Mouse (Mus musculus) 3134 (cell line): ENCODE results near the gene Hunk.

Source experiments
- DNase-seq: peaks from one replicate; pipeline ENCODE4 v3.0.0-alpha.2; 2011; ENCODE audit warnings: low spot score; ENCODE audit not compliant: insufficient read length; ENCODE audit errors: extremely low read depth

Gene Hunk

DNA sequence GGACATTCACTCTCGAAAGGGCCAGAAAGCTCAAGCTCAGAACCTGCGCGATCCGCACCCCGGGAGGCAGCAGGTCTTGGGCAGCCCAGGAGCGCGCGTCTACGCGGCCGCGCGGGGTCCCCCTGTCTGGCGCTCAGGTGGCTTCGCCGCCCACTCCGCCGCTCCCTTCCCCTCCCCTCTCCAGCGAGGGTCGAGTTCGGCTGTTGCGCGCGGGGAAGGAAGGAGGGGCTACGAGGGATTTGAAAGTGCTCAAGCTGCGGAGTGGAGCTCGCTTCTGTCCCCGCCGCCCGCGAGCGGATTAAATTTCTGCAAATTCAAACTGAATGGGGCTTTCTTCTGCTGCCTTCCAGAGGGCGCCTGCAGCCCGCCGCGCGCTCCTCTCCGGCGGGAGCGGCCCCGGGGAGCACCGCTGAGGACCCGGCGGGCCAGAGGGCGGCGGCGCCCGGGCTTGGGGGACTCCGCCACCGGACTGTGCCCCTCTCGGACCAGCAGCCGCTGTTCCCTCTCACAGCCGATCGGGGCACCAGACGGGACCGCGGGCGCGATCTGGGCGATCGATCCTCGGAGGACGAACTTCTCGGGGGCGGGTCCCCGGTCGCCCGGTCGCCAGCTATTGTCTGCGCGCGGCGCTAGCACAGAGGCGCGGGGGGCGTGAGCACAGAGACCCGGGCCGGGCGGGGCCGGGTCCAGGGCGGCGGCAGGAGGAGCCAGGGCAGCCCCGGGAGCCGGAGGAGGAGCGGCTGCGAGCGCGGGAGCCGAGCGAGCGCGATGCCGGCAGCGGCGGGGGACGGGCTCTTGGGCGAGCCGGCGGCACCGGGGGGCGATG lies at the start of gene Hunk:
Hunk (plus strand) TSS at position 326 of the 826 bp plus-strand sequence.
- DNase-seq = no peak

DNA sequence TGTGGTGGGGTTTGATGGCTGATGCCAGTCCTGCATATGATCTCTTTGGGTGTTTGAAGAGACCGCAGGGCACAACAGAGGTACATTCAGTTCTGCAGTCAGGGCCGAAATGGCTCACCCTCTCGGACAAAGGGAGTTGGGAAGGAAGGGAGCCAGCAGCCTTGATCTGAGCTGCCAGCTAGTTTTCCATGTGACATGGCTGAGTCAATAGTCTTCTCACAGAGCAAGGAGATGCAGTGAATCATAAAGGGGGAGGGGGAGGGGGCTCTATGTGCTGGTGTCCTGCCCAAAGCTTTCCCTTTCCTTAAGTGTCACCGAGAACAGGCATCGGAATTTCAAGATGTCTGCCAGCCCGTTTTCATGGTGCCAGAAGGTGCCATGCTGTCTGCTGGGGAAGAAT lies 46.8 kb upstream of the Hunk start:
- DNase-seq = no peak

DNA sequence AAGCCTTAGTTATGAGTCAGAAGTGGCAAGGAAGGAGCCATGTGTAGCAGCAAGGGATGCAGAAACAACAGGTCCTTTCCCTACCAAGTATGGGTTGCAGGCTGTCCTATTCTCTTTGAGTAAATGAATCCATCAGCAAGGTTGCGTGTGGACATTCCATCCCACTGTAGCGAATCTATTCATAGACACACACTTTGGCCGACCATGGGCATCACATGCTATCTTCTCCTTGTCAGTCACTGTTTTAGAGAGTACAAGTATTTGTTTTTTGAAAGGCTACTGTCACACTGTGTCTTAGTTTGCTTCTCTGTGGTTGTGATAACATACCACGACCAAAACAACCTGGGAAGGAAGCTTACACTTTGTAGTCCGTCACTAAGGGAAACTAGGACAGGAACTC lies 44.7 kb upstream of the Hunk start:
- DNase-seq = no peak

DNA sequence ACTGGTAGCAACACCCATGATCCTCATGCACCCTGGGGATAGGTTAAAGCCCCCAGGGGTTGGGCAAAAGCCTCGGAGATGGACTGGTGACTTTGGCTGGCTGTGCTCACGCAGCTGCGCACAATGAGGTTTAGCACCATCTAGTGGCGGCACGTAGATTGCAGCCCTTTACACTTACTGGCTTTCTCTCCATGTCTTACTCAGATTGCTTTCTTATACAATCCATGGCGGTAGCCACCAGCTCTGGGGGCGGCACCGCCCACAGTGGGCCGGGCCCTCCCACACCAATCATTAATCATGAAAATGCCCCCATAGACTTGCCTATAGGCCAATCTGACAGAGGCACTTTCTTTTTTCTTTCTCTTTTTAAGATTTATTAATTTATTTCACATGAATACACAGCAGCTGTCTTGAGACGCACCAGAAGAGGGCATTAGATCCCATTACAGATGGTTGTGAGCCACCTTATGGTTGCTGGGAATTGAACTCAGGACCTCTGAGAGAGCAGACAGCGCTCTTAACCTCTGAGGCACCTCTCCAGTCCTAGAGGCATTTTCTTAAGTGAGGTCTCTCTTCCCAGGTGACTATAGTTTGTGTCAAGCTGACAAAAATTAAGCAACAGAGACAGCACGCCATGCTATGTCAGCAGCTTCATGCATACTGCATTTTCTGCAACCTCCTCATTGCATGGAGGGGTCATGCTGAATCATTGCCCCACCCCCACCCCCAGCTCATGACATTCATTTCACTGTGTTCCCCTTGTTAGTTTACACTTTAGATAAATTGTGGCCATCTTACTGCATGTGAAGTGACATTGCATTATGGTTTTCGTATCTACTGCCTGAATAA lies 35.9 kb upstream of the Hunk start:
- DNase-seq = peak; percentile 82

DNA sequence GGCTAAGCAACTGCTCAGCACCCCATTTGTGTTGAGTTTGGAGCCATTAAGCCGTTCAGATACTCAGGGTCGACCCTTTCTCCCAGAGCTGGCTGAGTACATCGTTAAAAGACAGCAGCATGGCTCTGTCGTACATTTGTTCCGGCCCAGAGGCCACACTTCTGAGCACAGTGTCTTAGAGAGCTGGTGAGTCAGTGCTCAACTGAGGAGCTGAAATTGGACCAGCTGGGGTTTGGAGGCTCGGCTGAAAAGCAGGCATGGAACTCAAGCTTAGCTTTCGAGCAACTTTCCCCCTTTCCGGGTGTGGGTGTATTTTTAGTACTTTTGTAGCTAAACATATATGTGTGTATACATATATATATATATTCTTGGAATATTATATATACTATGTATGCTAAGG lies 34.1 kb upstream of the Hunk start:
- DNase-seq = no peak

DNA sequence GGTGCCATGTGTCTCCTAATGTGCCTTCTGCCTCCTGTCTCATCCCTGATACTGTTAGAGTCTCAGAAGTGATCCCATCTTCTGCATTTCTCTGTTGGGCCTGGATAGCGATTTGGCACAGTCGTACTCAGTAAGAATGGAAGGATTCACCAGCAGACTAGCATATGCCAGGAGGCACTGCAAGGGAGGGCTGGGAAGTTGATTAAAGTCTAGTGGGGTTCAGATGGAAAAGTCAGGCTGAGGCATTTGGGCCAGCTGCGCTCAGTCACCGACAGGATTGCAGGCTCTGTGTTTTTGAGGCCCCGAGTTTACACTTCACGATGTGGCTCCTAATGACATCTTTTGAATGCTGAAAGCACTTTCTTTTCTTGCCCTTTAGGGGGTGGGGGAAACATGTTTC lies 33.1 kb upstream of the Hunk start:
- DNase-seq = no peak

DNA sequence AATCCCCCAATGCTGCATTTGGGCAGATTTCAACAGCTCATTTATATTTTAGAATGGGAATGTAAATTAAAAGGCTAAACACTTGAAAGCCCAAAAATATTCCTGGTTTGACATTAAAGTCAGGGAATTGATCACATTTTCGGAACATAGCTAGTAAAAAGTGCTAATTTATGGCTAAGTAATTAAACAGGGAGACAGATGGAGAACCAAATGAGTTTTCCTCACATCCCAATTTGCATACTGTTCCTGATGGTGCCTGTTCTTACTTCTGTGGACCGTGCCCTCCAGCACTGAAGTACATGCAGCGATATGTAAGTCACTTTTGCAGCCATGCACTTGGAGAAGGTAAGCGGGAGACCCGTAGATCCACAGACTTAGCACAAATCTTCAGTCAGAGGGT lies 32.7 kb upstream of the Hunk start:
- no peak for DNase-seq

DNA sequence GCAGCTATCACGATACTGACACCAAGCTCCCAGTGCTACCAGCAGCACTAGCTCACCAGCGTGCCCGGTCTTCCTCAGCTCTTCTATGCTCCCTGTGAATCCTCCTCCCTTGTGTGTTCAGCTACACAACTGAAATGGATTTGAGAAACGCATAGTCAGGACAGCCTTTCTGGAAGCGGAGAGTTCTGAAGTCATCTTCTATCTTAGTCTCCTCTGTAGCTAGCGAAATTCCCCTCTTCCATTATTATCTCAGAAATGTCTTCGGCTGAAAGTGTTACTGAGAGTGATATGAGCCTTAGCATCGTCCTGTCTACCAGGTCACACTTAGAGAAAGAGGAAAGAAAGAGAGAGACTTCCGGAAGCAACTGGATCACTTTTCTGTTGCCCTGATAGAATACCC lies 26.5 kb upstream of the Hunk start:
- no peak for DNase-seq

DNA sequence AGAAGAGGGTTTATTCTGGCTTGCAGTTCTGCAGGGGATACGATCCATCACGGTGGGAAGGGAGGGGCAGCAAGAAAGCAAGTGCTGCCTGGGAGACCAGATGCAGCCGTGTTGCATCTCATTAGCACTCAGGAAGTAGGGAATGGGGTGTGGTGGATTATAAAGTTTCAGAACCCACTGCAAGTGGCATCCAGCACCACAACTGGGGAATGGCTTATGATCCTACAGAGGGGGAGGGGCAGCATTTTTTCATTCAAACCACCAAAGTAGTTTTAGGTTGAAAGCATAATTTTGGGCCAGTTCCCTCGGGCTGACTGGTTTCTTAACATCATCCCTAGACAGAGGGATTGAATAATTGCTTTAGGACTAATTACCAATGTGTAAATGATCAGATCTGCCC lies 26.1 kb upstream of the Hunk start:
- no peak for DNase-seq

DNA sequence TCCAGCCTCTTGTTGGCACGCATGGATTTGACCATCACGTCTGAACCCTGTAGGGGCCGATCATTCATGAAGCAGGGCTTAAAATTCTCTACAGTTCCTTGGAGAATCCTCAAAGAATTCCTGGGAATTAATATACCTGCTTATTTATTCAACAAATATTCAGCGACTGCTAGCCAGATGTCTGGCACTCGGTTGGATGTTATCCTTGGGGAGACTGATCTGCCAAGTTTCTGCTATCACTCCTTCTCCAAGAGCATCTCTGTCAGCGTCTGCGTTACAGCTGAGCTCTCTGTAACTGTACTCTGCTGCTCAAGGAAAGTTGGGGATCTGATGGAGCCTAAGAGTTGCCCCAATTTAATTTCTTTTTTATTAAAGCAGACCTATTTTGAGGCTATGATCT lies 25.5 kb upstream of the Hunk start:
- no peak for DNase-seq

DNA sequence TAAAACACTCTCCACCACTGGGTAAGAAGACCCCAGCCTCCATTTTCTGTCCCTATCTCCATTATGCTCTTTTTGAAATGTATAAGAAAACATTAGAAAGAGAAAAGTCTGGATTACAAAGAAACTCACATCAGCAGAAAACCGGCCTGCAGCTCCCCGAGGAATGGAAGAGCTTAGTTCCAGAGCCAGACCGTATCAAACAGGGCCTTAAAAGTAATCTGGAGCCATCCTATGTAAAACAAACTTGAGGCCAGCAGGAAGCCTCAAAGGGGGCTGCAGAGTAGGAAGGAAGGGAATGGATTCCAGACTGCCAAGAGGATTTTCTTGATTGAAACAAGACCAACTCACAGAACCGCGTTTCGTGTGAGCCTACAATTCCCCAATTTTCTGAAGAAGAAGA lies 22.9 kb upstream of the Hunk start:
- no peak for DNase-seq

DNA sequence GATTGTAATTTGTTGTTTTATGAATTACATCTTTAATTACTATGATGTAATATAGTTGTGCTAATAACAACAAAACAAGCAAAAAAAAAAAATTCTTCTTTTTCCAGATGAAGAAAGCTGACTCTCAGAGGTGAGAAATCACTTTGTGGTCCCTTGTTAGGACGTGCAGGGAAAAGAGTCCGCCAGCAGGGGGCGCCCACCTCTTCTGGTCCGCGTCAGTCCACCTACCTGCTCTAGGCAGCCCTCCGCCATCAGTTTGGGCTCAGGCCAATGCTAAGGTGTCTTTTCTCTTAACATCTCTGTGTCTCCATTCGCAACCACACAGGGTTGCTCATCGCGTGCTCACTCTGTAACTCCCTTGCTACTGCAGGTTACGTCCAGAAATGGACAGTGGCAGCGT lies 5.9 kb upstream of the Hunk start:
- no peak for DNase-seq

DNA sequence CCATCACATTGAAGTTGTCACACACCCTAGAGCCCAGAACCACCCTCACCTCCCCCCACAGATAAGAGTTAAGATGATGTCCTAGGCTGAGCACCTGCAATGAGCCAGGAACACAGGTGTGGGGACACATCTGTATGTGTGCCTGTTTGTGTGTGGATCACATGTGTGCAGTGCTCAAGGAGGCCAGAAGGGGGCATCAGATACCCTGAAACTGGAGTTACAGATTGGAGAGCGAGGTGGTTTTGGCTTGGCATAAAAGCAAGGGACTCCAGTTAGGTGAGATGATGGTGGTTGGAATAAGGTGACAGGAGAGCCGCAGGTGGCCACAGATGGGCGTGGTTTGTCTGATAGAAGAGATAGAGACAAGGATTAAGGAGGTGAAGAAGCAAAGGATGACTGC lies 4.2 kb upstream of the Hunk start:
- no peak for DNase-seq

DNA sequence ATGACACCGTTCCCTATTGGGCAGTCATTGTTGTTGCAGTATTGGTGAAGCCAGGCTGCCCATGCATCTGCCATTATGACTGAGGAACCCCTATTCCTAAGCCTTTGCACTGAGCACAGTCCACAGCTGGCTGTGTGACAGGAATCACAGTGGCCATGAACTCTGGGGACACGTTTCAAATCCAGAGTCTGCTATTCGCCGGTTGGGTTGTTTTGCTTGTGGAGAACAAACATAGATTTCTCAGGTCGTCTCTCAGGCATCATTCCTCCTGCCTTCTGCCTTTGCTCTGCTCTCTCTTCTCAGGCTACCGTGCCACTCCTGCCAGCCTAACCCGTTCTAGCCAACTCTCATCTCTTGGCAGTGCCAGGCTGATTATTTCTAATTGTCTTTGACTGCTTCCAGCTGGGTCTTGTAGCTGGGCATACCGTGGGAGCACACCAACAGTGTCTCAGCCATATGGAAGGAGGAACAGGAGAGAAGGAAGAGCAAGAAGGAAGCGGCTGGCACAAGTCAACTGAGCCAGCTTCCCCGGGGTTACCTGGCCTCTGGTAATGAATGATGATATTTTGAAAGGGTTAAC lies 3.0 kb upstream of the Hunk start:
- no peak for DNase-seq

DNA sequence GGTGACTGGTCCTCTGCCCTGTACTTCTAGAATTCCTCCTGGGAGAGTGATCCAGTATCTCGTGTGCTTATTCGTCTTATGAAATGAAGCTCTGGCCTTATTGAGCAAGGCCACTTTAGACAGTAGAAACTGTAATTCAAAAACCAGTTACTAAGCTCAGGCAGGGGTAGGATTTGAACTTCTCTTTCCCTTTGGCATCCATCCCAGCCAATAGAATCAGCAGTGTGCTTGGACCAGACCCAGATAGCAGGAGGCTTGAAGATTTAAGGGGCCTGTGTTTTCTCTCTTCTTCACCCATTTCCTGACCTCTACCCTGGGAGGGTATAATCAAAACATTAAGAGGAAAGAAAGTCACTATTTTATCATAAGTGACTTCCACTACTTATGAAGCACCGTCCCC lies 1.8 kb upstream of the Hunk start:
- DNase-seq = no peak

DNA sequence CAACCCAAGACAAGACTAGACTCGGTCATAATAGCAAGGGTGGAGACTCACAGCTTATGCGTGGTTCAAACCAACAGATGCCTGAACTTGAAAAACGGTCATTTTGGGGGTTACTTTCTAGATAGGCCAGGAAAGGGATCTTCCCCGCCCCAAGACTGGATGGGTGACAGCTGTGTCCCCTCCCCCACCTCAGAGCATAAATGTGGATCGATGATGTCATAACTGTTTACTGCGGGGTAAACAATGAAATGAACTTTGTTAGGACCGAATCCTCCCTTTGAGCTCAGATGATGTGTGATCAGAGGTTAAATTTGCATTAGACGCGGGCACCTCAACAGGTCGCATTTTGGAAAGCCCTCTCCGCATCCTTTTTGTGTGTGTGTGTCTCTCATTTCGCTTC lies 967 bp upstream of the Hunk start:
- no peak for DNase-seq

DNA sequence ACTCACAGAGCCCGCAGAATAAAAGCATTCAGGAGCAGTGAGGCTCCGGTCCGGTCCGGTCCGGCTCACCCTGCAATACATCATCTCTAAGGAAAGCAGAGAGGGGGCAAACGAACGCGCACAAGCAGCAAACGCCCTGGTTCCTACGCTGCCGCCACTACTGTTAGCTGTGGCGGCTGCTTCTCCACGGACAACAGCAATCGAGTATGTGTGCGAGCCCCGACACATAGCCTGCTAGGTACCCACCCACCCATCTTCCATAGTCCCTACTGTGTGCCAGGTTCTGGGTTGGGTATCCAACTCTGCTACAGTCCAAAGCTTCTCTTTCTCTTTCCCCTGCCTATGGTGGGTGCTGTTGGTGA lies 506 bp upstream of the Hunk start:
- no peak for DNase-seq

DNA sequence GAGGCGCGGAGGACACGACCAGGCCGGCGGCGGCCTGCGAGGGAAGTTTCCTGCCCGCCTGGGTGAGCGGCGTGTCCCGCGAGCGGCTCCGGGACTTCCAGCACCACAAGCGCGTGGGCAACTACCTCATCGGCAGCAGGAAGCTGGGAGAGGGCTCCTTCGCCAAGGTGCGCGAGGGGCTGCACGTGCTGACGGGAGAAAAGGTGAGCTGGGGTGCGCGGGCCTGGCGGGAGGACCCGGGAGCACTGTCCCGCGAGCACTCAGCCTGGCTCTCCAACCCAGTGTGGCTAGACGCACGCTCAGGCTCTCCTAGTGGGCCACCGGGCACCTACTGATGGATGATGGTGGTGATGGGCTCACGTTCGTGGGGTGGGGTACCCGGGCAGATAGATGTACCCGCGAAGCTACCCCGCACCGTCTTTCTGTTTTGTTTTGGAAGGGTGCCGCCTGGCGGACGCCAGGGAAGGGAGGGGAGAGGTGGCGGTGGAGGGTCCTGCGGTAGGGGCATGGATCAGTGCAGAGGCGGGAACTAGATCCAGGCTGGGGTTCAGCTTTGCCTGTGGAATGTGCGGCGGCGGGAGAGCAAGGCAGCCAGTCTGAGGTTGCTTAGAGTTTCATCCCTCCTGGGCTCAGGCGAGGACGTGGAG lies 824 bp downstream of the Hunk start:
- no peak for DNase-seq

DNA sequence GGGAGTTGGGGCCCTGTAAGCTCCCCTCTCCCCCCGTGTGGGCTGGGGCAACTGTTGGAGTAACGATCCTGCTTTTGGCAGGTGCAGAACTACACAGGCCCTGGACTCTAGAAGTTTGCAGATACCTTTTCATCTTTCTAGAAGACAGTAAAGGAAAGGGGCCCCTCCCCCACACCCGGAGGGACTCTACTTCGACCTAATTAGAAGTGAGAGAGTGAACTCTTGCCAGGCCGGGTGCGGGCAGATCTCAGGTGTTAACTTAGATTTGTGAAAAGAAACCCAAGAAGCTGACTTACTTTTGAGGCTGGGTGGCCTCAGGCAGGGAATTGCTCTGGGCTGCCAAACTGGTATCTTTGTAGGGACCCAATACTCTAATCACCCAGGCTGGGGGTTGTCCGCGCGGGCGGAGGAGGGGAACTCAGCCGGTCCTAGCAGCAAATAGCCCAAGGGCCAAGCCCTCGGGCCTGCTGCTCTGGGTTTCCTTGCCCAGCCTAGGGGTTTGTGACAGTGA lies 1.4 kb downstream of the Hunk start:
- DNase-seq = no peak

DNA sequence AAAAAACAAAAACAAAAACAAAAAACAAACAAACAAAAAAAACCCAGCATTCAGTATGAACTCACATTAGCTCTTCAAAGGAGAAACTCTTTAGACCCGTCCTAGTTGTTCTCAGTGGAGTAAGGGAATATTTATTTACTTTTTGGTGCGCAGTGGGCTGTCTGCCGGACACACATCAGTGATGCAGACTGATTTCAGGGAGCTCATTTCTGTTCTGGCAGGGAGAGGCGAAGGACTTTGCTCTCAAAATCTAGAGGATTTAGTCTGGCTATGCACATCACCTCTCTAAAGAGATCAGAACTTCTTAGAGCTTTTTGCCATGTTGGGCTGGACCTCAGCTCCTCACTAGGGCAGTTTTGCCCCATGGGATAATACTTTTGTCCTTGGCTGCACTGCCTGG lies 2.1 kb downstream of the Hunk start:
- DNase-seq = no peak

DNA sequence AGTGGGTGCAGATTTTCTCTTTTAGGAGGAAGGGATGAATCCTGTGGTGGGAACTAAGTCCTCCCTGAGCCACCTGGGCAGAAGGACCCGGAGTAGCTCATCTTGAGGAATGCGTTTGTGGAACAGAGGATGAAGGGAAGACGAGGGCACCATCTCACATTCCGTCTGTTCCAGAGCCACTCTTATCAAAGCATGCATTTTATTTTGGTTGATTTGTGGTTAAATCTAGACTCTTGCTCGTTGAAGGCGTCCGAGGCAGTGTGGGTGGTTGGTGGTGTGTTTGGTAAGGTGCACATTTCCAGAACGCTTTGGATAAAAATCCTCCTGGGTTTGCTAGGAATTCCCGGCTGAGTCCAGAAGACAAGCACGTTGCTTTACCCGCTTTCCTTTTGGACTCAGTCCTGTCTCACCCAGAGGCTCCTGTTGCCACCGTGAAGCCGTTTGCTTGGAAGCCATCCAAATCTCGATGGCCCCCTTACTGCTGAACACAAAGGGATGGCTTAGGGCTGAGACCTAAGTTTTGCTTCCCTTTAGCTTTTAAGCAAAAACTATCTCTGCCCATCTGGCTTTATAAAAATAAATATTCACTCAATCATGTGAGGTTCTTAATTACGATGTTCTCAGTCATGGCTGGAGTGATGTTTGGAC lies 3.4 kb downstream of the Hunk start:
- DNase-seq = no peak
